Mouse (Mus musculus): Measurements from ENCODE around the gene Nlgn1.

- no peak for TF ChIP-seq POLR2A (IDR thresholded peaks at IDR 0.05; ENCODE audit: low read depth, low read length)
- no peak for TF ChIP-seq CTCF (IDR thresholded peaks at IDR 0.05; ENCODE audit: extremely low read depth, insufficient read depth, insufficient read length, insufficient replicate concordance)
Observed at GRCm38 (mm10) chr3:25807559-25807958, 524.7 kb downstream of the Nlgn1 start.
